Mouse (Mus musculus): ENCODE data around the gene Sirt1. TPM values are rescaled to one million over a fixed set of nuclear protein-coding genes. Genes with fewer than 3 reads are reported as not detected.

Sirt1 gene
- 31.6 TPM for polyA plus RNA-seq (2017; shearing (Covaris generic))

GRCm38 (mm10) chr10:63381498-63382280 lies at the start of gene Sirt1:
Sirt1 (minus strand) TSS chr10:63381704.

GRCm38 (mm10) chr10:63429785-63430305 lies 48.3 kb upstream of the Sirt1 start, which contains the start of gene Ctnna3:
Ctnna3 (plus strand) TSS chr10:63430098.

GRCm38 (mm10) chr10:63421739-63422735 lies 40.5 kb upstream of the Sirt1 start, which contains the start of gene Gm7075:
Gm7075 (minus strand) TSS chr10:63421789.

GRCm38 (mm10) chr10:63382372-63383279 lies 1.1 kb upstream of the Sirt1 start, which contains the start of gene Dnajc12:
Dnajc12 (plus strand) TSS chr10:63382443.

Other genes starting within 250 kb of the Sirt1 start
- 0.20 TPM for gene Mypn, start 177.8 kb downstream of the Sirt1 start, polyA plus RNA-seq (2017; shearing (Covaris generic))
- gene Herc4, start 137.9 kb downstream of the Sirt1 start, polyA plus RNA-seq (2017; shearing (Covaris generic)): 87.6 TPM
- 11.1 TPM for gene Dnajc12, start 739 bp upstream of the Sirt1 start, polyA plus RNA-seq (2017; shearing (Covaris generic))
- not detected for gene Gm7075, start 40.1 kb upstream of the Sirt1 start, polyA plus RNA-seq (2017; shearing (Covaris generic))
- 0.21 TPM for gene Ctnna3, start 48.4 kb upstream of the Sirt1 start, polyA plus RNA-seq (2017; shearing (Covaris generic))

Measured in effector memory CD4-positive, alpha-beta T cell, adult 5 months (primary cell).